Mouse (Mus musculus) MEL (cell line): ENCODE measurements around the gene Gpr18. TPM values are rescaled to one million over a fixed set of nuclear protein-coding genes. Genes with fewer than 3 reads are reported as not detected.

Experiments used
- DNase-seq: peaks from one replicate; pipeline ENCODE4 v3.0.0; 2011; ENCODE audit warnings: low read depth, low spot score
- H3K27ac ChIP-seq: 2 replicates; pipeline ENCODE4 v1.5.1; 2012; ENCODE audit warnings: low read depth, mild to moderate bottlenecking, control low read depth, low read length, moderate library complexity; ENCODE audit not compliant: control insufficient read depth
- H3K27me3 ChIP-seq, 2 experiments: fragments of 150-350 bp in 1 of 2; sonication (generic) in 1 of 2; 2 replicates each; pipeline ENCODE4 v1.6.1; 2012; ENCODE audit warnings: low read length in 2 of 2, mild to moderate bottlenecking in 2 of 2, improper control_type of control experiment in 1 of 2, moderate library complexity in 1 of 2; ENCODE audit not compliant: insufficient read depth in 2 of 2, control insufficient read depth in 1 of 2
- H3K36me3 ChIP-seq, 2 experiments: 2 replicates each; pipeline ENCODE4 v1.6.1; 2012 to 2014; ENCODE audit warnings: low read length in 2 of 2, improper control_type of control experiment in 1 of 2, inconsistent platforms in 1 of 2, mild to moderate bottlenecking in 1 of 2; ENCODE audit not compliant: insufficient read depth in 2 of 2, control insufficient read depth in 1 of 2
- H3K4me1 ChIP-seq, 2 experiments: fragments of 150-350 bp in 1 of 2; sonication (generic) in 1 of 2; 2 replicates each; pipeline ENCODE4 v1.6.1; 2012; ENCODE audit warnings: low read length in 2 of 2, improper control_type of control experiment in 1 of 2, mild to moderate bottlenecking in 1 of 2; ENCODE audit not compliant: insufficient read depth in 2 of 2, control insufficient read depth in 1 of 2
- H3K4me3 ChIP-seq, 2 experiments: fragments of 150-350 bp in 1 of 2; sonication (generic) in 1 of 2; 2 replicates each; pipeline ENCODE4 v1.5.1; 2012; ENCODE audit warnings: low read depth in 2 of 2, low read length in 2 of 2, mild to moderate bottlenecking in 2 of 2, moderate library complexity in 2 of 2, control low read depth in 1 of 2, improper control_type of control experiment in 1 of 2; ENCODE audit not compliant: control insufficient read depth in 1 of 2, insufficient read depth in 1 of 2
- H3K79me2 ChIP-seq: 2 replicates; pipeline ENCODE4 v1.6.1; 2012; ENCODE audit warnings: mild to moderate bottlenecking, low read length, moderate library complexity; ENCODE audit not compliant: control insufficient read depth, poor library complexity, insufficient read depth
- H3K9ac ChIP-seq: 2 replicates; pipeline ENCODE4 v1.6.1; 2012; ENCODE audit warnings: low read depth, mild to moderate bottlenecking, control low read depth, low read length, moderate library complexity; ENCODE audit not compliant: control insufficient read depth, poor library complexity, severe bottlenecking
- H3K9me3 ChIP-seq: fragments of 150-350 bp; sonication (generic); replicated peaks from 2 replicates; pipeline ENCODE4 v1.6.1; 2012; ENCODE audit warnings: mild to moderate bottlenecking, low read length, improper control_type of control experiment, moderate library complexity; ENCODE audit not compliant: insufficient read depth
- BHLHE40 ChIP-seq: IDR thresholded peaks from 2 replicates; pipeline ENCODE4 v1.6.1; 2012; ENCODE audit warnings: low read depth, mild to moderate bottlenecking, inconsistent platforms, low read length, improper control_type of control experiment, borderline replicate concordance
- CTCF ChIP-seq, 3 experiments: IDR thresholded peaks in 2 of 3; conservative IDR thresholded peaks in 1 of 3; 2 replicates each; pipeline ENCODE4 v1.5.1; 2011 to 2012; ENCODE audit warnings: low read length in 3 of 3, low read depth in 2 of 3, mild to moderate bottlenecking in 2 of 3, improper control_type of control experiment in 1 of 3, inconsistent platforms in 1 of 3, mixed read lengths in 1 of 3, moderate library complexity in 1 of 3; ENCODE audit not compliant: control insufficient read depth in 1 of 3, insufficient read depth in 1 of 3, poor library complexity in 1 of 3, severe bottlenecking in 1 of 3
- E2F4 ChIP-seq: IDR thresholded peaks from 2 replicates; pipeline ENCODE4 v1.6.1; 2011; ENCODE audit warnings: low read depth, low read length, improper control_type of control experiment, borderline replicate concordance
- ELF1 ChIP-seq: IDR thresholded peaks from 2 replicates; pipeline ENCODE4 v1.6.1; 2014; ENCODE audit warnings: low read depth, mild to moderate bottlenecking, inconsistent platforms, low read length, improper control_type of control experiment, moderate library complexity
- ETS1 ChIP-seq: IDR thresholded peaks from 2 replicates; pipeline ENCODE4 v1.6.1; 2012; ENCODE audit warnings: low read depth, mild to moderate bottlenecking, inconsistent platforms, low read length, improper control_type of control experiment, moderate library complexity
- GABPA ChIP-seq: IDR thresholded peaks from 2 replicates; pipeline ENCODE4 v1.6.1; 2012; ENCODE audit warnings: low read depth, mild to moderate bottlenecking, inconsistent platforms, low read length, improper control_type of control experiment, moderate library complexity
- HCFC1 ChIP-seq: IDR thresholded peaks from 2 replicates; pipeline ENCODE4 v1.6.1; 2012; ENCODE audit warnings: low read depth, mild to moderate bottlenecking, inconsistent platforms, low read length, improper control_type of control experiment, moderate library complexity
- KAT2A ChIP-seq: conservative IDR thresholded peaks from 2 replicates; pipeline ENCODE4 v1.6.1; 2012; ENCODE audit warnings: low read depth, low read length, improper control_type of control experiment, inconsistent platforms
- MAFK ChIP-seq: IDR thresholded peaks from 2 replicates; pipeline ENCODE4 v1.6.1; 2011; ENCODE audit warnings: low read depth, mild to moderate bottlenecking, low read length, improper control_type of control experiment, borderline replicate concordance
- MAZ ChIP-seq: IDR thresholded peaks from 2 replicates; pipeline ENCODE4 v1.6.1; 2012; ENCODE audit warnings: low read depth, mild to moderate bottlenecking, inconsistent platforms, low read length, improper control_type of control experiment
- MYB ChIP-seq: IDR thresholded peaks from 2 replicates; pipeline ENCODE4 v1.6.1; 2011; ENCODE audit warnings: mild to moderate bottlenecking, low read depth, low read length, improper control_type of control experiment
- NELFE ChIP-seq: IDR thresholded peaks from 2 replicates; pipeline ENCODE4 v1.6.1; 2011; ENCODE audit warnings: low read depth, low read length, improper control_type of control experiment
- POLR2A ChIP-seq, 2 experiments: IDR thresholded peaks; 2 replicates each; pipeline ENCODE4 v1.6.1; 2011 to 2012; ENCODE audit warnings: low read length in 2 of 2, mild to moderate bottlenecking in 2 of 2, control low read depth in 1 of 2, improper control_type of control experiment in 1 of 2, low read depth in 1 of 2, moderate library complexity in 1 of 2; ENCODE audit not compliant: control insufficient read depth in 1 of 2, insufficient read depth in 1 of 2, poor library complexity in 1 of 2
- POLR2AphosphoS5 ChIP-seq: IDR thresholded peaks from 2 replicates; pipeline ENCODE4 v1.6.1; 2012; ENCODE audit warnings: low read depth, borderline replicate concordance, mild to moderate bottlenecking, inconsistent platforms, low read length, moderate library complexity, mixed read lengths
- RCOR1 ChIP-seq: IDR thresholded peaks from 2 replicates; pipeline ENCODE4 v1.6.1; 2012; ENCODE audit warnings: low read depth, mild to moderate bottlenecking, inconsistent platforms, low read length, improper control_type of control experiment
- SIN3A ChIP-seq: IDR thresholded peaks from 2 replicates; pipeline ENCODE4 v1.6.1; 2012; ENCODE audit warnings: low read length, improper control_type of control experiment, inconsistent platforms
- TAL1 ChIP-seq: IDR thresholded peaks from 2 replicates; pipeline ENCODE4 v1.6.1; 2012; ENCODE audit warnings: mild to moderate bottlenecking, inconsistent platforms, low read length, moderate library complexity, mixed read lengths
- USF1 ChIP-seq: IDR thresholded peaks from 2 replicates; pipeline ENCODE4 v1.6.1; 2014; ENCODE audit warnings: low read depth, mild to moderate bottlenecking, inconsistent platforms, low read length, improper control_type of control experiment, moderate library complexity
- ZC3H11A ChIP-seq: IDR thresholded peaks from 2 replicates; pipeline ENCODE4 v1.6.1; 2012; ENCODE audit warnings: low read depth, mild to moderate bottlenecking, inconsistent platforms, low read length, improper control_type of control experiment
- polyA plus RNA-seq, 2 experiments: library from polyadenylated mRNA; stranded (reverse) in 1 of 2; unstranded in 1 of 2; fragments of >175 nt in 1 of 2; fragments of >200 nt in 1 of 2; gene quantifications; 2 replicates each; pipeline versions ENCODE4 v1.2.1 to v1.2.4; 2012; ENCODE audit warnings: low replicate concordance in 2 of 2, low read depth in 1 of 2; ENCODE audit not compliant: insufficient read length in 2 of 2, insufficient read depth in 1 of 2, missing spikeins in 1 of 2
- total RNA-seq: library from RNA; depleted of rRNA; stranded (reverse); fragments of 300-350 nt; gene quantifications from 2 replicates; pipeline ENCODE4 v1.2.3, GENCODE M21; 2012

Gpr18 gene
- total and polyA plus RNA-seq, 3 experiments = 0.06 to 0.15 TPM; not detected in 1

GRCm38 (mm10) chr14:121904754-121905153, 10.8 kb downstream of the Gpr18 start:
- no peak overlapping the region for H3K9ac ChIP-seq
- no peaks in the 10 kb centered on the region for H3K4me1 ChIP-seq
- no peak overlapping the region for H3K4me3 ChIP-seq
- H3K9me3 ChIP-seq = no peaks in the 10 kb centered on the region
- H3K36me3 ChIP-seq = peaks cover 0 to 8% of the 10 kb centered on the region in 2 experiments; a peak in 2 of 4 replicates
- peaks cover under 1% of the 10 kb centered on the region; the same call in 1 of the 2 replicates for H3K79me2 ChIP-seq
- no peak for DNase-seq
- no peaks in the 10 kb centered on the region for H3K27me3 ChIP-seq
- TF ChIP-seq KAT2A = no peak
- TF ChIP-seq E2F4 = no peak
- TF ChIP-seq RCOR1 = no peak
- no peak overlapping the region for H3K27ac ChIP-seq

- peaks cover 3% of the 10 kb centered on the region; the same call in 1 of the 2 replicates for H3K79me2 ChIP-seq
- no peaks in the 10 kb centered on the region for H3K4me1 ChIP-seq
- TF ChIP-seq CTCF (IDR thresholded peaks at IDR 0.05 in 2 of 3, conservative IDR thresholded peaks at IDR 0.05 in 1 of 3; ENCODE audit: control insufficient read depth in 1 of 3, insufficient read depth in 1 of 3, low read depth in 2 of 3, low read length in 3 of 3, poor library complexity in 1 of 3, severe bottlenecking in 1 of 3) = no peak
- no peak for TF ChIP-seq KAT2A
- no peak for TF ChIP-seq MAFK
- no peak for TF ChIP-seq USF1
- TF ChIP-seq ZC3H11A = no peak
- TF ChIP-seq BHLHE40 = no peak
- TF ChIP-seq SIN3A = no peak
- no peak for TF ChIP-seq POLR2AphosphoS5
- no peak for TF ChIP-seq HCFC1
- TF ChIP-seq, all 39 proteins: peak for 0
- DNase-seq = no peak
- H3K27ac ChIP-seq = no peak overlapping the region
- no peak overlapping the region for H3K4me3 ChIP-seq
- no peaks in the 10 kb centered on the region for H3K9me3 ChIP-seq
- peaks cover 0 to 6% of the 10 kb centered on the region in 2 experiments; a peak in 2 of 4 replicates for H3K36me3 ChIP-seq
- no peaks in the 10 kb centered on the region for H3K27me3 ChIP-seq
- no peak overlapping the region for H3K9ac ChIP-seq
Observed at GRCm38 (mm10) chr14:121903381-121903876, 12.2 kb downstream of the Gpr18 start.

GRCm38 (mm10) chr14:121901511-121901910, 14.1 kb downstream of the Gpr18 start:
- H3K9ac ChIP-seq = no peak overlapping the region
- H3K79me2 ChIP-seq = peaks cover 3% of the 10 kb centered on the region; the same call in 1 of the 2 replicates
- TF ChIP-seq TAL1 (no peak), NELFE (no peak), MAZ (no peak), CTCF (IDR thresholded peaks at IDR 0.05 in 2 of 3, conservative IDR thresholded peaks at IDR 0.05 in 1 of 3; ENCODE audit: control insufficient read depth in 1 of 3, insufficient read depth in 1 of 3, low read depth in 2 of 3, low read length in 3 of 3, poor library complexity in 1 of 3, severe bottlenecking in 1 of 3) (no peak), GABPA (no peak), USF1 (no peak), MYB (no peak), ETS1 (no peak), BHLHE40 (no peak), ELF1 (no peak), MAFK (no peak), POLR2A (IDR thresholded peaks at IDR 0.05; ENCODE audit: control insufficient read depth in 1 of 2, insufficient read depth in 1 of 2, low read depth in 1 of 2, low read length in 2 of 2, poor library complexity in 1 of 2) (no peak)
- peaks cover 0 to 2% of the 10 kb centered on the region in 2 experiments; a peak in 1 of 4 replicates for H3K36me3 ChIP-seq
- no peak overlapping the region for H3K27ac ChIP-seq
- no peak overlapping the region for H3K4me3 ChIP-seq
- no peaks in the 10 kb centered on the region for H3K9me3 ChIP-seq
- no peak for DNase-seq
- H3K4me1 ChIP-seq = no peaks in the 10 kb centered on the region
- no peaks in the 10 kb centered on the region for H3K27me3 ChIP-seq
